Mouse (Mus musculus) ES-Bruce4 (cell line): ENCODE data around the gene Npw.

ENCODE experiments used
- CTCF ChIP-seq: IDR thresholded peaks from one replicate; pipeline ENCODE4 v1.8.1; 2011; ENCODE audit warnings: low read depth, low read length
- EP300 ChIP-seq: IDR thresholded peaks from 2 replicates; pipeline ENCODE4 v1.6.1; 2011; ENCODE audit warnings: low read depth, low read length; ENCODE audit not compliant: insufficient read depth
- POLR2A ChIP-seq: IDR thresholded peaks from one replicate; pipeline ENCODE4 v1.8.1; 2011; ENCODE audit warnings: low read length; ENCODE audit not compliant: insufficient read depth

GRCm38 (mm10) chr17:24670246-24670844 lies 12.1 kb upstream of the Npw start:
- no peak for TF ChIP-seq EP300
- TF ChIP-seq CTCF = no peak
- no peak for TF ChIP-seq POLR2A
